Mouse (Mus musculus): Measurements from ENCODE around the gene Acss2.
"Not testable (repeated sequence)": the region's sequence is repeated elsewhere in the genome, so short reads cannot be mapped to it uniquely, and the experiment has no call there.

The Acss2 gene

DNA sequence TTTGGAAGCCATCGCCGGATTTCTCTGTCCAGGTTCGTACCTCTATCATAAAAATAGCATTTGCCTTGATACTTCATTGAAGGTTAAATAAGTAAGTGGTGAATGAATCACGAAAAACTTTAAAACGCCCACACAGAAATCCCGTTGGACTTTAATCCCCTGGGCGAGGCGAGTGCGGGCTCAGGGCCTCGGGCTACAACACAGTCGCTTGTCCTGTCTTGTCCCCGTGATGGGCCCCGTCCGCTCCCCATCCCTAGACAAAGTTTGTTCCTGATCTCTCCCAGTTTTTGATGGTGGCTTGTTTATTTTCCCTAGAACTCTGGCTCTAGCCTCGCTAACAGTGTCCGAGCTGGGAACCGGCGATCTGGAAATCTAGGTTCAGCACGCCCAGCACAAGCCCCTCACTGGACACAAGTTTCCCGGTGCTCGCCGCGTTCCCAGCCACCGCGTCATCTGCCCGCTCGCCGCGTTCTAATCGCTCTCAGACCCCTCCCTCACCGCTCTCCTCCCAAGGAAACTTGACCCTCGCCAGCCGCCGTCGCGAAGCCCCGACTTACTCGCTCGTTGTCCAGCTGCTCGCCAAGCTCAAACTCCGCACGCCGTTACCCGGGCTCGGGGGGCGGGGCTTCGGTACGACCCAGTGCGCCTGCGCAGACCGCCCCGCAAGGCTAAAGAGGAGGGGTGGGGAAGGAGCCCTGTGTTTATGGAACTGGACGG, 74.5 kb downstream of the Acss2 start, which contains the start of gene Gss:
Gene Gss, minus strand, starts transcription at position 674 of the 717 bp plus-strand sequence.
- DNase-seq: peak; percentile 99

DNA sequence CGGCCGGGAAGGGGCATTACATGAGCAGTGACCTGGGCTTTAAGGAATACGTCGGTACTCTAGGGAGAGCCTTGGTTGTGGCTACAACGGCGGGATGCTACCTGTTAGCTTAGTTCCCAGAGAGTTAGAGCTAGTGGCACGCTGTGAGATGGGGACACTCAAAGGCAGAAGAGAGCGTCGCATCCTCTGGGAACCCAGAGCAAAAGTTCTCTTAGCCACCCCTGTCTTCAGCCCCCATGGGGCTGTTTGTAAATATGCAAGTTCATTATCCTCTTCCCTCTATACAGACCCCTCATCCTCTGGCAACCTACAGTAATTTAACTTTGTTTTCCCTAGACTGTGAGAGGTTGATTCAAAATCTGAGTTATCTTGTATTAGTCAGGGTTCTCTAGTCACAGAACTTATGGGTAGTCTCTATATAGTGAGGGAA, 75.1 kb downstream of the Acss2 start:
- DNase-seq: no peak

GRCm38 (mm10) chr2:155595516-155595915, 77.8 kb downstream of the Acss2 start:
- no peak for DNase-seq

- DNase-seq: no peak
Measured at GRCm38 (mm10) chr2:155603707-155604106, 86.0 kb downstream of the Acss2 start.

DNA sequence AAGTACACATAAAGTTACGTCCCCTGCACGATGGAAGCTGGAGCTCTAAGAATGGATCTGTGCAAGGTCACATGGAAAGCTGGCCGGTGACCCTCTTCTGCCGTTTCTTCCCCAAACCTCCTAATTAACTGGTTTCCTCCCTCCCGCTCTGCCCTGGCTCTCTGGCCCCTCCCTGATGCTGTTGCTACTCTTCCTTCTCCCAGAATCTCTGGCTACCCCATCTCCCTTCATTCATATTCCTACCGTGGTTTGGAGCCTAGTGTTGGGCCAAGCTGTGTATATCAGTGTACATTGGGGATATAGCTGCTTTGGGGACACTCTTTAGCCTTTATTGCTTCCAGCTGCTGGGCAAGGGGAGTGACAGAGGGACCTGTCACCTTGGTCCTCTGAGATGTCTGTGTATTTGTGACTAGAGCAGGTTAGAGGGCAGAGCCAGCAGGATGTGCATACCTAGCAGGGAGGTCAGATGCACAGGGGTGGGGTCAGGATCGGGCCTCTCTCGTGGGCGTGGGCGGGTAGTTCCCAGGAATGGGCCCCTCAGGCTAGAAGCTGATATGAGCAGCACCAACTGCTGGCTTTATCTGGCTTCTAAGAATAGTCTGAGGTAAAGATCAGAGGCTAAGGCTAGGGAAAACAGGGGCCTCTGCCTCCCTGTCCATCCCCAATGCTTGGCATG, 87.0 kb downstream of the Acss2 start:
- no peak for DNase-seq

- not testable (repeated sequence) for DNase-seq
Measured at GRCm38 (mm10) chr2:155605236-155605589, 87.5 kb downstream of the Acss2 start.

DNA sequence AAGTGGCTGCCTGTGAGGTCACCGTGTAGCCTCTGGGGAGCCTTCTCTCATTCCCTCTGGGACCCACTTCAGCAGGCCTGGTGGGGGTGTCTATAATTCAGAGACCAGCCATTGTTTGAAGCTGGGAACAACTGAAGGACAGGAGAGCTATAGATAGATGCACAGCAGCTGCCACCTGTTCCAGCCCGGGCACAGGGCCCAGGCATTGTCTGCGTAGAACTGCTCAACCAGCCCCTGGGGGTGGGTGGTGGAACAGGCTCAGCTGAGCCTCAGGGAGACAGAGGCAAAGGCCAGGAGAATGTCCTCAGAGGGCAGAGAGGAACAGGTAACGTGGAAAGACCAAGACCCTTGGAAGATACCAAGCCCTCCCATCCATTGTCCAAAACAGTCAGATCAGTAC, 88.6 kb downstream of the Acss2 start:
- DNase-seq: no peak

DNA sequence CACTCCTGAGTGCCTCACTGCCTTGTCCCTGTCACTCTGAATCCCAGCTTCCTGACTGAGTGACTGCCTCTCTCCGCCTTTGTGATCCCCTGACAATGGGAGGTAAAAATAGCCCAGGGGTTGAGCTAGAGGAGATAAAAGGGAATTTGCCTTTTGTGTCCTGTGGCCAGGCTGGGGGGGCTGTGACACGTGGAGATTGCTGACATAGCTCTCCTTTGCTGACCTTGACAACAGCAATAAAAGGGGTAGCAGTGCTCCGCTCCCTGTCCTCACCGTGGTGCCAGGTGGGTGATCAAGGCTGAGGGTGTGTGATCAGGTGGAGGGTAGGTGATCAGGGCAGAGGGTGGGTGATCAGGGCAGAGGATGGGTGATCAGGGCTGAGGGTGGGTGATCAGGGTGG, 93.2 kb downstream of the Acss2 start, which contains the start of gene Myh7b:
Gene Myh7b, plus strand, starts transcription at position 235 of the 400 bp plus-strand sequence.
- DNase-seq: no peak

DNA sequence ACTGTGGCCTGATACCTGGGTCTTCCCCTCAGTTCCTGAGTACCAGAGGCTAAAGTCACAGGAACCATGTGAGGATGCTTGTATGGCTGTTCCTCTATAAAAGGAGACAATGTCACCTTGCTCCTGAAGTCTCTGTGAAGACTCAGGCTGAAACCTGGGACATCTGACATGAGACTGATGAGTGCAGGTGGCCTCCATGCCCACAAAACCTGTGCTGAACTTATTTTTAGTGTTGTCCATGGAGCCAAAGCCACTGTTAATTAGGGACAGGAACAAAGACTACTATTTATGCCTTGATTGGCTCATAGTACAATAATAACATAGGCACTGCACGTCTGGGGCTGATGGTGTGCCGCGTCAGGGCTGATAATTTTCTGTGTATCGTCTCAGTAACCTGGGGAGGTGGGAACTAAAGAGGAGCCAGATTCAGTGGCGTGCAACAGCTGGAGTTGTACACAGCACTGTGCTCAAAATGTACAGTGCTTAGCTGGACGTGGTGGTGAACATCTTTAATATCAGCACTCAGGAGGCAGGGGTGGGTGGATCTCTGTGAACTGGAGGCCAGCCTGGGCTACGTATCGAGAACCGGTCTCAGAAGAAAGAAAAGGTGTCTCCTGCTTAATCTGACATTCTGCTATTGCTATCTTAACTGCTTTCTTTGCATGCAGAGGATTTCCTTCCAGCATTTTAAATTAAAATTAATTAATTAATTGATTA, 94.2 kb downstream of the Acss2 start:
- no peak for DNase-seq

DNA sequence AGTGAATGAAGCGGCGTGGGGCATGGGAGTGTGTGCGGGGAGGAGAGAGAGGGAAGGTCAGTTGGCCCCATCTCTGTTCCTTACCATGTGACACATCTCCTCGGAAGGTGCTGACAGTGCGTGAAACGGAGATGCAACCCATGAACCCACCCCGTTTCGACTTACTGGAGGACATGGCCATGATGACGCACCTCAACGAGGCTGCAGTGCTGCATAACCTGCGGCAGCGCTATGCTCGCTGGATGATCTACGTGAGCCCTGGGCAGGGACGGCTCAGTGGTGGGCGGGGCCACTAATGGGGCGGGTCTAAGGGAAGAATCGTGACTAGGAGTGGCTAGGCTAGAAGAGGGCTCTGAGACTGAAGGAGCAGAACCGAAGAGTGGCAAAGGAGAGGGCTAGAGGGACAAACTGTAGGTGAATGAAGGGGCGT, 95.6 kb downstream of the Acss2 start:
- peak; percentile 55 for DNase-seq

- no peak for DNase-seq
Measured at GRCm38 (mm10) chr2:155613953-155614352, 96.2 kb downstream of the Acss2 start.

GRCm38 (mm10) chr2:155616971-155617370, 99.2 kb downstream of the Acss2 start:
- no peak for DNase-seq

DNA sequence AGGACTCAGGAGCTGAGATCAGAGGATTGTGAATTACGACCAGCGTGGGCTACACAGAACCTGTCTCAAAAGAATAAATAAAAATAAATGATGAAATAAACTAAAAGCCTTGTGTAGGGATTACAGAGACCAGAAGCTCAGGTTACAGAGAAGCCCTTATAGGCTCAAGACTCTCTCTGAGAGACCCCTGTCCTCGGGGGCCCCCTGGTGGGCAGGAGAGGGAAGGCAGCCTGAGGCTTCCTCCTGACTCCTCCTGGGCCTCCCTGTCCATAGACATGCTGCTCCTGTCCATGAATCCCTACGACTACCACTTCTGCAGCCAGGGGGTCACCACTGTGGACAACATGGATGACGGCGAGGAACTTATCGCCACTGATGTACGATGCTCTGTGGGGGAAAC, 102.1 kb downstream of the Acss2 start:
- peak; percentile 86 for DNase-seq

- DNase-seq: no peak
Measured at GRCm38 (mm10) chr2:155622606-155623005, 104.9 kb downstream of the Acss2 start.

DNA sequence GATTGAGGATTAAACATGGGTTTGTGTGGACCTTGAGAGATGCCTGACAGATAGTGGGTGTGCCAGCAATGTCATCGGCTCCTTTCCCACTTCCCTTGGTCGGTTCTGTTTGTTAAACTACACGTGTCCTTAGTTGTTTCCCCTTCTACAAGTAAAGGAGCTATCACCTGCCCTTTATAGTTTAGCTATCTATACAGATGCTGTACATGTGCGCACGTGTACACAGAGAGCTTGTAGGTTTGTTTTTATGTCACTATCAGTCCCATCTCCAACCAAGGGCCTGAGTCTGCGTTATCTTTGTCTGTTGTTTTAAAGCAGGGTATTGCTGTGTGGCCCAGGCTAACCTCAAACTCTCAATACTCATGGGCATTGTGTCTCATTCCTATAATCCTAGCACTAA, 106.2 kb downstream of the Acss2 start:
- no peak for DNase-seq

- peak; percentile 51 for DNase-seq
Measured at GRCm38 (mm10) chr2:155624730-155625129, 107.0 kb downstream of the Acss2 start.

- DNase-seq: no peak
Measured at GRCm38 (mm10) chr2:155626277-155626676, 108.5 kb downstream of the Acss2 start.

GRCm38 (mm10) chr2:155627030-155627738, 109.4 kb downstream of the Acss2 start:
- DNase-seq: peak; percentile 77

GRCm38 (mm10) chr2:155628112-155628511, 110.4 kb downstream of the Acss2 start:
- no peak for DNase-seq

DNA sequence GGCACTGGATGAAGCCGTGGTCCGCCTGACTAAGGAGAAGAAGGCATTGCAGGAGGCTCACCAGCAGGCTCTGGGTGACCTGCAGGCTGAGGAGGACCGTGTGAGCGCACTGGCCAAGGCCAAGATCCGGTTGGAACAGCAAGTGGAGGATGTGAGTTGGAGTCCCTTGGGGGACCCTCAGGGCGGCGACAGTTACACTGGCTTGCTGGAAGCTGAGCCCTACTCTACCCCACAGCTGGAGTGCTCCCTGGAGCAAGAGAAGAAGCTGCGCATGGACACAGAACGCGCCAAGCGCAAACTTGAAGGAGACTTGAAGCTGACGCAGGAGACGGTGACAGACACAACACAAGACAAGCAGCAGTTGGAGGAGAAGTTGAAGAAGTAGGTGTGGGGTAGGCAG, 110.8 kb downstream of the Acss2 start:
- DNase-seq: no peak

- DNase-seq: peak; percentile 74
Measured at GRCm38 (mm10) chr2:155629231-155629661, 111.5 kb downstream of the Acss2 start.

- DNase-seq: no peak
Measured at GRCm38 (mm10) chr2:155630153-155630552, 112.4 kb downstream of the Acss2 start.
